Mouse (Mus musculus) heart, embryonic 16.5 days (tissue): Measurements from ENCODE around the gene B430218F22Rik. TPM values are rescaled to one million over a fixed set of nuclear protein-coding genes. Genes with fewer than 3 reads are reported as not detected.
"Not testable (repeated sequence)": the region's sequence is repeated elsewhere in the genome, so short reads cannot be mapped to it uniquely, and the experiment has no call there.

Source experiments
- ATAC-seq: fragments of 200-750 bp; cut with Nextera tagmentation; replicated peaks from 2 replicates; pipeline ENCODE4 v1.8.0; 2017; ENCODE audit warnings: moderate number of reproducible peaks; ENCODE audit not compliant: insufficient read depth, low FRiP score; ENCODE audit errors: extremely low read depth
- H3K27ac ChIP-seq: fragments of 300-500 bp; sonication (generic); 2 replicates; pipeline ENCODE4 v1.5.1; 2014; ENCODE audit warnings: mild to moderate bottlenecking, low read length, control low read depth, moderate library complexity
- H3K27me3 ChIP-seq: fragments of 300-500 bp; sonication (generic); 2 replicates; pipeline ENCODE4 v1.6.1; 2014; ENCODE audit warnings: low read length, mixed read lengths; ENCODE audit not compliant: control insufficient read depth, insufficient read depth
- H3K36me3 ChIP-seq: fragments of 300-500 bp; sonication (generic); 2 replicates; pipeline ENCODE4 v1.6.1; 2014; ENCODE audit not compliant: control insufficient read depth, insufficient read depth
- H3K4me1 ChIP-seq: fragments of 300-500 bp; sonication (generic); 2 replicates; pipeline ENCODE4 v1.6.1; 2014; ENCODE audit warnings: low read length, mixed read lengths; ENCODE audit not compliant: control insufficient read depth, insufficient read depth
- H3K4me2 ChIP-seq: fragments of 300-500 bp; sonication (generic); 2 replicates; pipeline ENCODE4 v1.6.1; 2014; ENCODE audit warnings: low read depth, mild to moderate bottlenecking, control low read depth, low read length
- H3K4me3 ChIP-seq: fragments of 300-500 bp; sonication (generic); 2 replicates; pipeline ENCODE4 v1.5.1; 2014; ENCODE audit warnings: mild to moderate bottlenecking, control low read depth, low read length
- H3K9ac ChIP-seq: fragments of 300-500 bp; sonication (generic); 2 replicates; pipeline ENCODE4 v1.6.1; 2014; ENCODE audit warnings: low read length, control low read depth
- H3K9me3 ChIP-seq: fragments of 300-500 bp; sonication (generic); replicated peaks from 2 replicates; pipeline ENCODE4 v1.6.1; 2016; ENCODE audit warnings: low read length; ENCODE audit not compliant: control insufficient read depth
- WGBS: fragments of 180-500 bp; shearing (Covaris S2); extraction: QIAGEN DNeasy Blood & Tissue Kit; methylation state at CpG from one replicate; pipeline ENCODE4 v1.1.7; 2014; 5-methylcytosine and 5-hydroxymethylcytosine counted together
- polyA plus RNA-seq: library from polyadenylated mRNA; unstranded; fragments of >200 nt; fragmentation: Nextera tagmentation; extraction: Ambion mirVana; gene quantifications from 2 replicates; pipeline ENCODE4 v1.2.1, GENCODE M21; 2015

The B430218F22Rik gene
- 0.75 and 0.76 TPM in 2 replicates for polyA plus RNA-seq

DNA sequence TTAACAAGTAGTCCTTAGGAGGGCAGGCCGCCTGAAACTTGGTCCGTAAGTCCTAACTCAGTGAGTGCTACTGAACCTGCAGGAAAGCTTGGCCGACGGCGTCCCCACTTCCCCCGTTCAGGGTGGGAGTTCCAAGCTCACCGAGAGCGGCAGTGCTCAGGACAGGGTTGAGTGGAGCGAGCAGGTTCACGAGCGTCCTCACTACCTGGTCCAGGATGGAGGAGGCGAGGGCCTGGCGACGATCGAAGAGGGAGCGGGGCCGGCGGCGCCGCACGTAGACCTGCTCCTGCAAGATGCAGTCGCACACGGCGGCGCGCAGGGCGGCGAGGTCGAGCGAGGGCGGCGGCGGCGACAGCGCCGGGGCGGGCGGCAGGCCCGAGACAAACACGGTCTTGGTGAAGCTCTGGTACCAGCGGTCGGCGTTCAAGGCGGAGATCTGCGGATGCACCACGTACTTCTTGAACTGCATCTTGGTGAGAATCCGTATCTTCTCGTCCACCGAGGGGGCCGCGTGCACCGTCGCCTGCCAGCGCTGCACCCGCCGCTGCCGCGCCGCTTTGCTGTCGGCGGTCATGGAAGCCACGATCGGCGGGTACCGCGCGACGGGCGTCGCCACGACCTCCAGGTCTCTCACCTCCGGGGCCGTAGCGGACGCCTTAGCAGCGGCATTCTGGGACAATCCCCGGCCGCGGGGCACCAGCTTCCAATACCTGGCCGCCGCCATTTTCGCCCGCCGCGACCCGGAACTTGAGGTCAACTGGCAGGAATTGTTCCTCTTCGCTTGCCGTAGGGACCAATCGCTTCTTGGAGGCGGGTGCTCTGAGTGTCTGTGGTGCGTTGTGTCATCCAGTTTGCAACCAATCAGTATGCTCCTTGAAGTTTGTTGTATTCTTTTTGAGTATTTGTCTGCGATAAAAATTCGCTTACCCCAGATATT lies at the start of gene B430218F22Rik, which contains the start of gene Mrps30:
B430218F22Rik (plus strand) TSS at position 120 of the 937 bp plus-strand sequence.
Mrps30 (minus strand) TSS at position 742 of the 937 bp plus-strand sequence.
- Histone ChIP-seq H3K27ac (peak within 1 kb of the TSS; percentile 68), H3K9ac (peak within 1 kb of the TSS; percentile 81), H3K9me3 (no peaks in the 10 kb centered on the region), H3K27me3 (no peaks in the 10 kb centered on the region), H3K36me3 (peaks cover 25% of the 10 kb centered on the region), H3K4me1 (peaks cover 3% of the 10 kb centered on the region), H3K4me3 (peak within 1 kb of the TSS; percentile 79), H3K4me2 (peak within 1 kb of the TSS; percentile 88)
- ATAC-seq = peak; percentile 96
- under 1% methylated on average over 93 of the region's 93 CpGs for WGBS

DNA sequence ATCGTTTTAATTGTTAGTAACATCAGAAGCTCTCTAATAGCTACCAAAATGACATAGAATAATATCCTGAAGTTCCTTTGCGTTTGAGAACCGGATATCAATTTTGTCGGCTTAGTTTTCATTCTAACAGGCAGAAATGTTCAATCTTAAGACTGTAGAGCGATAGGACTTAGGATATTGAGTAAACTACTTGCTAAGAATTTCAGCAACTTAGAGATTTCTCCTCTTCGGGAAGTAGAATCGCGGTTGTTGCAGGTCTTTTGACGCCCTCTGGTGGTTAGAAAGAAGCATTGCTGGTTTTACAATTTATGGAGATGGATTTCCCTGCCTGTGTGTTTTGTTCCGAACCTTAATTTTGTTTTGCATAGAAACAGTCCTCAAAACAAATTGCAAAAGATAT lies 36.2 kb upstream of the B430218F22Rik start:
- H3K9ac ChIP-seq = no peak overlapping the region
- H3K4me3 ChIP-seq = no peak overlapping the region
- no peaks in the 10 kb centered on the region for H3K9me3 ChIP-seq
- peak overlapping the region; percentile 49; the same call in 1 of the 2 replicates for H3K4me2 ChIP-seq
- no peaks in the 10 kb centered on the region for H3K27me3 ChIP-seq
- no peak for ATAC-seq
- H3K36me3 ChIP-seq = no peaks in the 10 kb centered on the region
- no peaks in the 10 kb centered on the region for H3K4me1 ChIP-seq
- H3K27ac ChIP-seq = no peak overlapping the region
- 18% methylated on average over 10 of the region's 10 CpGs for WGBS

DNA sequence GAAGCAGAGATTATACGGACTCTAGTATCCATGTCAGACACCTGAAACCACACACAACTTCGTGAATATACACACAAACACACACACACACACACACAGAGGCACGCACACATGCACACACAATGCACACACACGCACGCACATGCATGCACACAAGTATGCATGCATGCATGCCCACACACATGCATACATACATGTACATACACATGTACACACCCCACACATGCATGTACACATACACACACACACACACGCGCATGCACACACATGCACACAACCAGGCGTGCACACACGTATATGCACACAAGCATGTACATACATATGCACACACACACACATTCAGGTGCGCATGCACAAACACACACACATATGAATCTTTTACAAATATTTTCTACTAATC lies 35.6 kb upstream of the B430218F22Rik start:
- Histone ChIP-seq H3K4me1 (no peaks in the 10 kb centered on the region), H3K9ac (no peak overlapping the region), H3K36me3 (no peaks in the 10 kb centered on the region), H3K4me2 (no peak overlapping the region), H3K27ac (no peak overlapping the region), H3K9me3 (no peaks in the 10 kb centered on the region), H3K27me3 (no peaks in the 10 kb centered on the region), H3K4me3 (no peak overlapping the region)
- ATAC-seq = no peak
- 83% methylated on average over 10 of the region's 10 CpGs for WGBS

DNA sequence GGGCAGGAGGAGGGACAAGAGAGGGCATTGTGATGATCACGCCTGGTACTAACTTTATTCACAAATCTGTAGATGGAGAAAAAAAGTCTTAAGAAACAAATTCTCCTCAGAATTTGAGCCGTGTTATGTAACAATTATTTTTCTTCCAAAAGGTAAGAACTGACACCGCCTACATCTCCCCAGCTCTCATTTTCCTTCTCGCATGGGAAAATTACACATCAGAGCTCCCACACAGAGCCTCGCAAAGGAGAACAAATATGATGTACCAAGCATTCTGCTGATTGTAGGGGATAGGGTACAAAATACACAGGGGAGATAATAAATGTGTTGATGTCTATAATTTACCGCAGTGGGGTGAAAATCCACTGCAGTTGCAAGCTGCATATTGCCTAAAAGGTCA lies 23.1 kb upstream of the B430218F22Rik start:
- 83% methylated on average over 6 of the region's 6 CpGs for WGBS

DNA sequence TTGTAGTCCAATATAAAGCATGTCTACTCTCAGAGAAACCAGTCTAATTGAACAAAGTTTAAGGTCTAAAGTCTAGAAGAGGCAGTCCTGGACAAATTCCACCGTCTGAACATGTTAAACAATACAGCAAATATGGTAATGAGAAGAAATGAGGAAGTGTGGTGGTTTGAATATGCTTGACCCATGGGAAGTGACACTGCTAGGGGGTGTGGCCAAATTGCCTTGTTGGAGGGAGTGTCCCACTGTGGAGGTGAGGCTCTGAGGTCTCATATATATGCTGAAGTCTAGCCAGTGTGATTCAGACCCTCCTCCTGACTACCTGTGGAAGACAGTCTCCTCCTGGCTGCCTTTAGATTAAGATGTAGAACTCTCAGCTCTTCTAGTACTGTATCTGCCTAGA lies 20.7 kb upstream of the B430218F22Rik start:
- no peak overlapping the region for H3K4me3 ChIP-seq
- no peaks in the 10 kb centered on the region for H3K36me3 ChIP-seq
- H3K4me2 ChIP-seq = no peak overlapping the region
- no peak overlapping the region for H3K27ac ChIP-seq
- WGBS = 65% methylated on average over 1 of the region's 1 CpGs
- H3K4me1 ChIP-seq = no peaks in the 10 kb centered on the region
- H3K9ac ChIP-seq = no peak overlapping the region
- ATAC-seq = no peak
- no peaks in the 10 kb centered on the region for H3K27me3 ChIP-seq
- H3K9me3 ChIP-seq = no peaks in the 10 kb centered on the region

More for the DNA sequence above, 23.1 kb upstream of the B430218F22Rik start:
- Histone ChIP-seq H3K27ac (no peak overlapping the region), H3K9ac (no peak overlapping the region), H3K27me3 (no peaks in the 10 kb centered on the region), H3K36me3 (no peaks in the 10 kb centered on the region), H3K4me2 (no peak overlapping the region), H3K4me3 (no peak overlapping the region), H3K4me1 (no peaks in the 10 kb centered on the region), H3K9me3 (no peaks in the 10 kb centered on the region)
- no peak for ATAC-seq

DNA sequence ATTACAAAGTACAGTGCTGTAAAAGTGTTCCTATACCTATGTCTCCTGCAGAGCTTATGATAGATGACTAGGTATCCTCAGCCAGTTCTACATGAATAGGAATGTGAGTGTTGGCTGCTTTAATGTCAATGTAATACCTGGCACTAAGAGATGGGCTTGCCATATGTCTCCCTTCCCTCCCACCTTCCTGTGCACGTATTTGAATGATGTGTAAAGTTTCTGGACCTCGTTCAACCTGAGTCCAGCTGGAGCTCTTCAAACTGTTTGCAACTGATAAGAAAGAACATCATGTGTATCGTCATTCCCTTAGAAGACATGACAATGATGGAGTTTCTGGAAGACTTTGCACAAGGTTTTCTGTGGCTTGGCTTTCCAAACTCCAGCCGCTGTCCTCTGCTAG lies 13.6 kb upstream of the B430218F22Rik start:
- no peak for ATAC-seq
- Histone ChIP-seq H3K4me2 (no peak overlapping the region), H3K27ac (no peak overlapping the region), H3K9ac (no peak overlapping the region), H3K4me3 (no peak overlapping the region), H3K4me1 (no peaks in the 10 kb centered on the region), H3K36me3 (peaks cover 4% of the 10 kb centered on the region; the same call in 1 of the 2 replicates), H3K27me3 (no peaks in the 10 kb centered on the region), H3K9me3 (no peaks in the 10 kb centered on the region)
- WGBS = 51% methylated on average over 4 of the region's 4 CpGs

DNA sequence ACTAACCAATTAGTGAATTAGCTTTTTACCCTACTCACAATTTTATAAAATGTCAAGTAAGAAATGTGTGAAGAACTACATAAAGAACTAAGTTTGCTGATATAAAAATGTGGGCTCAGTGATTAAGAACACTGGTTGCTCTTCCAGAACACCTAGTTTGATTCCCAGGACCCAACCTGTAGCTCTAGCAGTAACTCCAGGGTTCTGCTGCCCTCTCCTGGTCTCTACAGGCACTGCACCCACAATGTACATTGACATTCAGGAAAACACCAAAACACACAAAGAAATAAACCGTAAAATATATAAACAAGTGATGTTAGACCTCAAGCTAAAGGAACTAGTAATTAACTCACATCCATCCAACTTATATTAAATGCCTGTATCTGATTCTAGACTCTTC lies 7.3 kb upstream of the B430218F22Rik start:
- H3K27ac ChIP-seq = no peak overlapping the region
- no peaks in the 10 kb centered on the region for H3K4me1 ChIP-seq
- no peak overlapping the region for H3K4me3 ChIP-seq
- WGBS = 74% methylated on average over 1 of the region's 1 CpGs
- H3K9me3 ChIP-seq = no peaks in the 10 kb centered on the region
- ATAC-seq = no peak
- no peak overlapping the region for H3K4me2 ChIP-seq
- no peak overlapping the region for H3K9ac ChIP-seq
- no peaks in the 10 kb centered on the region for H3K27me3 ChIP-seq
- peaks cover 39% of the 10 kb centered on the region for H3K36me3 ChIP-seq

DNA sequence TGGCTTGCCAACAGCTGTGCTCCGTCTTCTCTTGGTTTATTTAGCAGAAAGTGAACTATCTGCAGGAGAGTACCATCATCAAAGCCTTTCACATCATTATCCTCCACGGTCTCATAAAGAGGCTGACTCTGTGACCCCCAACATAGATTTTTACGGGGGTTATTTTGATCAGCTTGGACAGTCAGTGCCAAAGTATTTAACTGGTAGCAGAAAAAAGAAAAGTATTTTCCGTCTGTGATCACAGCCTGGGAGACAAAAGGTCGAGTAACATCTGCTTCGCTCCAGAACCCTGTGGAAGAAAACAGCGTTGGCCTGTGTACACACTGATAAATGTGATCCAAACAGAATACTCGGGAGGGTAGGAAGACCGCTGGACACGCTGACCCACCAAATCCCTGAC lies 6.0 kb upstream of the B430218F22Rik start:
- no peak overlapping the region for H3K27ac ChIP-seq
- peaks cover 46% of the 10 kb centered on the region for H3K36me3 ChIP-seq
- no peaks in the 10 kb centered on the region for H3K4me1 ChIP-seq
- H3K9me3 ChIP-seq = no peaks in the 10 kb centered on the region
- H3K4me2 ChIP-seq = no peak overlapping the region
- no peak for ATAC-seq
- WGBS = 64% methylated on average over 10 of the region's 10 CpGs
- no peaks in the 10 kb centered on the region for H3K27me3 ChIP-seq
- no peak overlapping the region for H3K4me3 ChIP-seq
- H3K9ac ChIP-seq = no peak overlapping the region

DNA sequence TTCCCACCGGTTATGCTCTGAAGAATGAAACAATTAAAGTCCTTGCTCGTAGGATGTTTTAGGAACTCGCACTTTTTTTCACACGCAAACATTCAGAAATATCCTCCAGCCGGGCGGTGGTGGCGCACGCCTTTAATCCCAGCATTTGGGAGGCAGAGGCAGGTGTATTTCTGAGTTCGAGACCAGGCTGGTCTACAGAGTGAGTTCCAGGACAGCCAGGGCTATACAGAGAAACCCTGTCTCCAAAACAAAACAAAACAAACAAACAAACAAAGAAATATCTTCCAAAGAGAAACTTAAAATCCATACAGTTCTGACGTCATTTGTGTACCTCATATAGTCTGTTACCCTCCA lies 995 bp downstream of the B430218F22Rik start:
- 7% methylated on average over 10 of the region's 10 CpGs for WGBS
- H3K27me3 ChIP-seq, H3K9me3 ChIP-seq, H3K27ac ChIP-seq, H3K9ac ChIP-seq, H3K4me1 ChIP-seq: not testable (repeated sequence)
- peak overlapping the region; percentile 79 for H3K4me3 ChIP-seq
- peak overlapping the region; percentile 58 for H3K4me2 ChIP-seq
- peak; percentile 7; the same call in 1 of the 2 replicates for ATAC-seq
- peaks cover 20% of the 10 kb centered on the region for H3K36me3 ChIP-seq
